Mouse (Mus musculus) forebrain, embryonic 14.5 days (tissue): ENCODE data around the gene Glt28d2. TPM values are rescaled to one million over a fixed set of nuclear protein-coding genes. Genes with fewer than 3 reads are reported as not detected.

ENCODE experiments used
- ATAC-seq: fragments of 200-750 bp; cut with Nextera tagmentation; 2 replicates; pipeline ENCODE4 v1.8.0; 2017; ENCODE audit warnings: mild to moderate bottlenecking, moderate library complexity
- DNase-seq: peaks from one replicate; pipeline ENCODE4 v3.0.0-alpha.2; 2015; ENCODE audit warnings: low spot score
- H3K27ac ChIP-seq: fragments of 300-500 bp; sonication (generic); 2 replicates; pipeline ENCODE4 v1.5.1; 2014; ENCODE audit warnings: low read depth, mild to moderate bottlenecking, control low read depth, low read length, moderate library complexity
- H3K27me3 ChIP-seq: fragments of 300-500 bp; sonication (generic); replicated peaks from 2 replicates; pipeline ENCODE4 v1.6.1; 2014; ENCODE audit warnings: low read length, control low read depth, mixed read lengths; ENCODE audit not compliant: control insufficient read depth, insufficient read depth
- H3K36me3 ChIP-seq: fragments of 300-500 bp; sonication (generic); 2 replicates; pipeline ENCODE4 v1.6.1; 2014; ENCODE audit warnings: low read length, control low read depth; ENCODE audit not compliant: control insufficient read depth, insufficient read depth
- H3K4me1 ChIP-seq: fragments of 300-500 bp; sonication (generic); 2 replicates; pipeline ENCODE4 v1.6.1; 2014; ENCODE audit warnings: antibody characterized with exemption, low read length, control low read depth; ENCODE audit not compliant: control insufficient read depth, insufficient read depth
- H3K4me2 ChIP-seq: fragments of 300-500 bp; sonication (generic); 2 replicates; pipeline ENCODE4 v1.6.1; 2014; ENCODE audit warnings: mild to moderate bottlenecking, control low read depth, low read length
- H3K4me3 ChIP-seq: fragments of 300-500 bp; sonication (generic); 2 replicates; pipeline ENCODE4 v1.5.1; 2014; ENCODE audit warnings: low read depth, low read length, control low read depth
- H3K9ac ChIP-seq: fragments of 300-500 bp; sonication (generic); 2 replicates; pipeline ENCODE4 v1.6.1; 2014; ENCODE audit warnings: mild to moderate bottlenecking, low read length, control low read depth, moderate library complexity
- H3K9me3 ChIP-seq: fragments of 300-500 bp; sonication (generic); replicated peaks from 2 replicates; pipeline ENCODE4 v1.6.1; 2016; ENCODE audit warnings: low read length, control low read depth, mixed read lengths; ENCODE audit not compliant: control insufficient read depth
- WGBS: fragments of 180-500 bp; shearing (Covaris S2); extraction: QIAGEN DNeasy Blood & Tissue Kit; methylation state at CpG from one replicate; pipeline ENCODE4 v1.1.7; 2014; 5-methylcytosine and 5-hydroxymethylcytosine counted together
- polyA plus RNA-seq: library from polyadenylated mRNA; unstranded; fragments of >200 nt; fragmentation: Nextera tagmentation; extraction: Ambion mirVana; gene quantifications from 2 replicates; pipeline ENCODE4 v1.2.1, GENCODE M21; 2014

Gene Glt28d2
- polyA plus RNA-seq, 1 experiment from 2014 or later, result 0.57 TPM

DNA sequence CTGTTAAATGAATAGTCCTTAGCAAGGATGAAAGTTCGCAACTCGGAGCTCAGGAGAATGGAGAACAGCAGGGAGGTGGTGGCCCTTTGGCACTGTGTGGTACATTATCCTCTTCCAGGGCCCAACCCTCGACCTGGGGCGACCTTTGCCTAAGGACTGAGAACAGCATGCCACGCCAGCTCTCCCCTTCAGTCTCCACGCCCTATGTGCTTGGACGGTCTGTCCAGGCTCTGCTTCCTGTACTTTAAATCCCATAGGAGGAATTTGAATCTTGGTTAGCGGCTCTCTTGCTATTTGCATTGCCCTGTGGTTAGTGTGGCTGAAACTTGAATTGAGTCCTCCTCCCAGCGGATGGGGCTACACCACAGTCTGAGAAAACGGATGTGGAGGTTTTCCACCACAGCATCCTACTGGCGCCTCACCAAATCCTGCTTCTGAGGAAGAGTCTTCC, 930 bp upstream of the Glt28d2 start:
- Histone ChIP-seq H3K9me3 (no peaks in the 10 kb centered on the region), H3K4me1 (peaks cover 7% of the 10 kb centered on the region), H3K9ac (no peak overlapping the region), H3K4me3 (peak overlapping the region; percentile 52; the same call in 1 of the 2 replicates), H3K27me3 (peaks cover 15% of the 10 kb centered on the region), H3K36me3 (no peaks in the 10 kb centered on the region), H3K4me2 (peak overlapping the region; percentile 98), H3K27ac (no peak overlapping the region)
- DNase-seq (no peak), ATAC-seq (0 out of 2 replicates have a peak, but pooled peaks have one; percentile 1)
- 7% methylated on average over 11 of the region's 11 CpGs for WGBS

DNA sequence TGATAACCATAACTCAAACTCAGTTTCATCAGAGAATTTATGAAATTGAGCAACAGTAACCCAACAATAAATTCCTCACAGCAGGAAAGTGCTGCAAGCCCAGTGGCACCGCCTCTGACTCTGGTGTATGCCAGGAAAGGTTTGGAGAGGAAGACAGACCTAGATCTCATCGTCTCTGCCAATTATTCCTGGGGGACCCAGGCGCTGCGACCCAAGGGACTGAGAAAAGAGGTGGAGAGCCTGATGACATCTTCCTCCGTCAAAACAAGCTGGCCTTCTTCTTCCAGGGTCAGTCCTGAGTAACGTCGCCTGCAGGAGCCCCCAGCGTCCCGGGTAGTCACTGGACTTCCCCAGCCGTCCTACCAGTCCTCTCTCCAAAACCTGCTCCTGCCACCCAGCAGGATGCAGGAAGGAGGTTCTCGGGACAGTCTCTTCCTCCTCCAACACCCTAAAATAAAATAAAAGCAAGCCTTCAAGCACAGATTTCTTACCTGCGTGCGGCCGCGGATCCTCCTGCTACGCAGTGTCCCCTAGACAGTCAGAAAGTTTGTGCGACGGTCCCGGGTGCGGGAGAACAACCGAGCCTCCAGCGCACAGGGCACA, 579 bp downstream of the Glt28d2 start:
- Histone ChIP-seq H3K27me3 (peaks cover 15% of the 10 kb centered on the region), H3K9me3 (no peaks in the 10 kb centered on the region), H3K4me1 (peaks cover 7% of the 10 kb centered on the region), H3K4me2 (peak overlapping the region; percentile 98), H3K36me3 (no peaks in the 10 kb centered on the region), H3K4me3 (peak overlapping the region; percentile 52), H3K9ac (peak overlapping the region; percentile 40), H3K27ac (no peak overlapping the region)
- DNase-seq (no peak), ATAC-seq (peak; percentile 4; the same call in 1 of the 2 replicates)
- WGBS, result 3% methylated on average over 22 of the region's 22 CpGs

DNA sequence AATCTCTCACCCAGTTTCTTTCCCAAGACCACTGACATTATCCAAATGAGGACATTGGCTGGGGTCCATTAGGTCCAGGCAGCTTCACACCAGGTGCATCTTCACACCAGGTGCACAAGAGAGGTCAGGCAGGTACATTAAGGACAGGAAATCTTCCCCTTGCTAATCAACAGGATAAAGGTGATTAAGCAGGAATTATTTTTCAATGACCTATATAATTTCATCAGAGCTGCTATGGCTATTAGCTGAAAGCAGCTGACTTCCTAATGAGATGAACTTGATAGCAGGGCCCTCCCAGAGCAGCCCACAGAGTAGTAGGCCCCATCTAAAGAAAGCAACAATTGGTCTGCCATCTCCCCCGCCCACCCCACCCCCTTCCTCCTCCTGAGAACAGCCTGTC, 1.4 kb downstream of the Glt28d2 start:
- Histone ChIP-seq H3K4me2 (no peak overlapping the region), H3K4me1 (peaks cover 7% of the 10 kb centered on the region), H3K4me3 (no peak overlapping the region), H3K9me3 (no peaks in the 10 kb centered on the region), H3K9ac (no peak overlapping the region), H3K36me3 (no peaks in the 10 kb centered on the region), H3K27ac (no peak overlapping the region), H3K27me3 (peaks cover 15% of the 10 kb centered on the region)
- ATAC-seq, result no peak
- no peak for DNase-seq
- WGBS, result 18% methylated on average over 1 of the region's 1 CpGs

DNA sequence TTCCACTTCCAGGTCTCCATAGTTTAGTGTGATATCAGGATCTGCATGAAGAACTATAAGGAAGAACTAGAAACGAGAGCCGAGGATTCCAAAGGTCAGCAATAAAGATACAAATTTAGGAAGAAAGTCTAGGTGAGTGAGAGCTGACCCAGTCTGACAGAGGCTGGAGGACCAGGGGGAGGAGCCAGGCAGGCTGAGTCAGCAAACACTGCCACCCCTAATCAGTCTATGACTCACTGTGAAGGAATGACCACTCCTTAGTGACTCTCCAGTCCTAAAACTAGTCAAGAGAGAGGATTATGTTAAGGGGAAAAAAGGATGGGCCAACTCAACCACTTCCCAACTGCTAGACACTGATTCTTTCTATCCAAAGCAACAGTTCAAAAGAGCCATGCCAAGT, 6.6 kb downstream of the Glt28d2 start:
- DNase-seq (no peak), ATAC-seq (no peak)
- H3K9ac ChIP-seq, result no peak overlapping the region
- no peaks in the 10 kb centered on the region for H3K4me1 ChIP-seq
- 97% methylated on average over 2 of the region's 2 CpGs for WGBS
- no peaks in the 10 kb centered on the region for H3K27me3 ChIP-seq
- no peak overlapping the region for H3K27ac ChIP-seq
- H3K36me3 ChIP-seq, result no peaks in the 10 kb centered on the region
- H3K4me3 ChIP-seq, result no peak overlapping the region
- H3K9me3 ChIP-seq, result no peaks in the 10 kb centered on the region
- no peak overlapping the region for H3K4me2 ChIP-seq

DNA sequence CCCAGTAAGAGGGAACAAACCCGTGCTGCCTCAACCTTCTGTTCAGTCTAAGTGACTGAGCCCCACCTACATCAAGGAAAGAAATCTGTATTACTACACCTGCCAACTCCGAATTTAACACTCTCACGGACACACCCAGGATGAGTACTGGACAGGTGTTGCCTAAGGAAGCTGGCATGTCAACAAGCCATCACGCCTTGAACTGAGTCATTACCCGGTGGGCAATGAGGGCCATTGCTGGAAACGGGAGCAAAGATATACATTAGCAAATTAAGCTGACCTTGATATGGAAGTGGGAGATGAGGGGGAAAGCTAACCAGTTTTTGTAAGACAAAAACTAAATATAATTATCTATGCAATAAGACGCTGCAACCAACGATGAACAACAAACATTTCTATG, 7.2 kb downstream of the Glt28d2 start:
- no peak overlapping the region for H3K9ac ChIP-seq
- H3K4me2 ChIP-seq, result no peak overlapping the region
- no peaks in the 10 kb centered on the region for H3K4me1 ChIP-seq
- no peak overlapping the region for H3K4me3 ChIP-seq
- H3K9me3 ChIP-seq, result no peaks in the 10 kb centered on the region
- 94% methylated on average over 8 of the region's 8 CpGs for WGBS
- no peaks in the 10 kb centered on the region for H3K27me3 ChIP-seq
- DNase-seq, result no peak
- H3K36me3 ChIP-seq, result no peaks in the 10 kb centered on the region
- H3K27ac ChIP-seq, result no peak overlapping the region
- ATAC-seq, result no peak

GRCm38 (mm10) chr3:85878911-85879310, 8.4 kb downstream of the Glt28d2 start:
- Histone ChIP-seq H3K4me3 (no peak overlapping the region), H3K9ac (no peak overlapping the region), H3K9me3 (no peaks in the 10 kb centered on the region), H3K36me3 (no peaks in the 10 kb centered on the region), H3K27me3 (no peaks in the 10 kb centered on the region), H3K27ac (no peak overlapping the region), H3K4me1 (no peaks in the 10 kb centered on the region), H3K4me2 (no peak overlapping the region)
- no peak for DNase-seq
- WGBS, result 69% methylated on average over 5 of the region's 5 CpGs
- ATAC-seq, result no peak

DNA sequence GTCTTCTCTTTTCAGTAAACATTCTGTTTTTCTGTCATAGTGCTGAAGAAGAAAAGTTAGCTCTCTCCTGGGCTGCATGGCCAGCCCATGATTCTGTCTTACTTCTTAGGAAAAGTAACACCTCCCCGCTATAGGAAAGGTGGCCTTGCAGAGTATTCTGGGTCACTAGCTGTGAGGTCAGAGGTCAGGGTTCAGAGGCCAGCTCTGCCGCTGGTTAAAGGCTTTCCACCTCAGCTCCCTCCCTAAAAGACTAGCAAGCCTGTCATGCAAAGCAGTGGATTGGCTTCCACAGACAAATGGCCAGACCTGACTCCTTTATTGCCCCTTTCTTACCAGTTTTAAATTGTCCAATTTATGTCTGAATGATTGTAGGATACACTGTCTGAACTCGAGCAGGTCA, 23.3 kb downstream of the Glt28d2 start:
- peaks cover 1% of the 10 kb centered on the region; the same call in 1 of the 2 replicates for H3K9me3 ChIP-seq
- H3K4me1 ChIP-seq, result no peaks in the 10 kb centered on the region
- no peak overlapping the region for H3K9ac ChIP-seq
- no peak overlapping the region for H3K4me2 ChIP-seq
- H3K27me3 ChIP-seq, result no peaks in the 10 kb centered on the region
- no peak overlapping the region for H3K4me3 ChIP-seq
- no peak overlapping the region for H3K27ac ChIP-seq
- 30% methylated on average over 3 of the region's 3 CpGs for WGBS
- H3K36me3 ChIP-seq, result no peaks in the 10 kb centered on the region
- DNase-seq (no peak), ATAC-seq (no peak)

DNA sequence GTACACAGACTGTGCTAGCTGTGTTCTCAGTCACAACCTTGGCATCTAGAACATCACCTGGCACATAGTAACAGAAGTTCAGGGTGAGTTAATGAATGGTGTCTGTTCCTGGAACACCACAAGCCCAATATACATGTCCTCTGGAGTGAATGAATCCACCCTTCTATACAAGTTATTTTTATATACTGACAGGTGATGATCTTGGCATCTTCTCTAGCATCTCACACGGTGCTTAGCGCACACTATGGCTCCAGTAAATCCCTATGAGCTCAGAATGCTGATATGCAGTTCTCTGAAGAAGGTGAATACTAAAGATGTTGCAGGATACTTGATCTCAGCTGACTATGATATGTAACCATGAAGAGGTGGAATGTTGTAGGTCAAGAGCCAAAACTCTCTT, 24.4 kb downstream of the Glt28d2 start:
- Histone ChIP-seq H3K27me3 (no peaks in the 10 kb centered on the region), H3K9ac (no peak overlapping the region), H3K4me1 (no peaks in the 10 kb centered on the region; the same call in 1 of the 2 replicates), H3K36me3 (no peaks in the 10 kb centered on the region), H3K4me2 (no peak overlapping the region), H3K9me3 (no peaks in the 10 kb centered on the region), H3K4me3 (no peak overlapping the region), H3K27ac (no peak overlapping the region)
- no peak for DNase-seq
- WGBS, result 93% methylated on average over 2 of the region's 2 CpGs
- no peak for ATAC-seq

GRCm38 (mm10) chr3:85860996-85861395, 26.3 kb downstream of the Glt28d2 start:
- no peak overlapping the region for H3K4me2 ChIP-seq
- WGBS, result 92% methylated on average over 5 of the region's 5 CpGs
- no peaks in the 10 kb centered on the region for H3K27me3 ChIP-seq
- no peak overlapping the region for H3K27ac ChIP-seq
- no peak overlapping the region for H3K9ac ChIP-seq
- H3K36me3 ChIP-seq, result no peaks in the 10 kb centered on the region
- no peaks in the 10 kb centered on the region for H3K9me3 ChIP-seq
- ATAC-seq (no peak), DNase-seq (no peak)
- no peak overlapping the region for H3K4me3 ChIP-seq
- H3K4me1 ChIP-seq, result peaks cover under 1% of the 10 kb centered on the region
